Mouse (Mus musculus) gonadal fat pad, adult 2 months (tissue): ENCODE data around the gene Phox2a. TPM values are rescaled to one million over a fixed set of nuclear protein-coding genes. Genes with fewer than 3 reads are reported as not detected.

Experiments
- DNase-seq: peaks from one replicate; pipeline ENCODE4 v3.0.0-alpha.2; 2012; ENCODE audit warnings: low read depth
- polyA plus RNA-seq: library from polyadenylated mRNA; depleted of rRNA; stranded (reverse); fragments of >200 nt; gene quantifications from 2 replicates; pipeline ENCODE4 v1.2.3, GENCODE M21; 2012

The Phox2a gene
- polyA plus RNA-seq, 1 experiment = not detected

DNA sequence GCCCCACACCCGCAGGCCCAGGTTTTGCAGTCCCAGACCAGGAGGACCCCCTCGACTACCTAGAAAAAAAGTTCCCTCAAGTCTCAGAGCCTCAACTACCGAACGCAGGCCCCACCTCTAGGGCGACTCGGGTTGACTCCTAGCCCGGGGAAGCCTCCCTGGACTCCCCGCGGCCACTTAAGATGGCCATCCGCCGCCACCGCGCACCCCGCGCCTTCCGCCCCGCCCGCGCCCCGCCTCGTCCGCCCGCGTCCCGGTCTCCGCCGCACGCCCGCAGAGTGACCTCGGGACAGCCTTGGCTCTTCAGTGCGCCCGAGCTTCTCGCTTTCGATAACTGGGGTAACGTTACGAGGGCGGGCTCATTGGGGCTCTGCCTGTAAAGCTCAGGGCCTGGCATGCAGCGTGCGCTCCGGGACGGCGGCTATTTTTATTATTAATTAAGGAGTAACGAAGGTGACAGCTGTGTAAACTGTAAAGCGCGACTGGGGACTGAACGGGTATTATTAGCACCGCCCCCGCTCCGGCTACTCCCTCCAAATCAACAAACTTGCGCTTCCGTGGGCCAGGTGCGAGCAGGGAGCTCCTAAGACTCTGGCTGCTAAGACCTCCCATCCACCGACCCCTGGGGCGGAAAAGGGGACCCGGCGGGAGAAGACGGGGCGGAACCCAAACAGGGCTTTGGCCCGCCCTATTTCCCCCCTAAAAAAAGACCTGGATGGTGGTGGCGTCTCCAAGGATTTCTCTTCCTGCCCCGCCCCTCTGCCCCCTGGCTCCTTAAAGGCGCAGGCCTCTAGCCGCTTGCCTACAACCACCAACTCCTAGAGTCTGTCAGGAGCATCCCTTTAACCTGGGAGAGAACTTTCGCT is 19.7 kb downstream of the Phox2a start, which contains the start of gene Inppl1:
TSS of gene Inppl1 (minus strand) at position 624 of the 866 bp plus-strand sequence.
- peak; percentile 42 for DNase-seq

DNA sequence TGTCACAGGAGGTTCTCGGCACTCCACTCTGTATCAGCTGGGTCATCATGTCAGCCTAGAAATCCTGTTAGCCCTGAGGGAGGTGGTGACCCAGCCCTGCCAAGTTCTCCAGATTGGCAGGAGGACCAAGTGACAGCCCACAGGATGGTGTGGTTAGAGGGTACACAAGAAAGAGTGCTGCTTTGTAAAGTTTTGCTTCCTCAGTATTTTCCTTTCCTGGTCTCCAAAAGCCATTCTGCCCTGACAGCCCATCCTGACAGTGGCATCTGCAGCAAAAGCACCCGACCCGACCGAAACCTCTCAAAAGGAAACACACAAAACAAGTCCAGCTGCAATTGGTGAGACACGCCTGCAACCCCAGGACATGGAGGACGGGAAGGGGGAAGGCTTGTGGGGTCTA is 26.1 kb downstream of the Phox2a start:
- DNase-seq = no peak

DNA sequence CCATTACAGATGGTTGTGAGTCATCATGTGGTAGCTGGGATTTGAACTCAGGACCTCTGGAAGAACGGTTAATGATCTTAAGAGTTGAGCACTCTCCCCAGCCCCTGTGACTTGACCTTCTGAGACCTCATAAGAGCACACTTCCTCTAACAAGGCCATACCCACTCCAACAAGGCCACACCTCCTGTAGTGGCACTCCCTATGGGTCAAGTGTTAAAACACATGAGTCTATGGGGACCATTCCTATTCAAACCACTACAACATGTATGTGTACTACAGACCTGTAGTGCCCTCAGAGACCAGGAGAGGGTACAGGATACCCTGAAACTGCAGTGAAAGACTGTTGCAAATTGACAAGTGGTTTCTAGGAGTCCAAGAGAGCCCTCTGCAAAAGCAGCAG is 29.8 kb downstream of the Phox2a start:
- DNase-seq = no peak

DNA sequence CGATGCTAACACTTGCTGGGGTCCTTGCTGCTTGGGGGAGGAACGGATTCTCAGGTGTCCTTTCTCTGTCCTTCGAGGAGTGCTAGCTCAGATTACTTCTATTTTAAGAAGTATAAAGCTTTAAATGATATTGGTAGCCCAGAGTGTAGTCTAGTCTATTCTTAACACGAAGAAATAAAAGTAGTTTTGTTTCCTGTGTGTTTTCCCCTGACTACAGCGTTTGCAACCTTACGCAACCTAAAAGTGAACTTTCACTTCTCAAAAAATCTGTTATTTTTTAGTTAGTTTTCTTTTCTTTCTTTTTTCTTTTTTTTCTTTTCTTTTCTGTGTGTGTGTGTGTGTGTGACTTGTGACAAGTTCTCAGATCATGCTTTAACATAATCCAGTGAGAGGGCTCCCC is 33.6 kb downstream of the Phox2a start:
- no peak for DNase-seq

DNA sequence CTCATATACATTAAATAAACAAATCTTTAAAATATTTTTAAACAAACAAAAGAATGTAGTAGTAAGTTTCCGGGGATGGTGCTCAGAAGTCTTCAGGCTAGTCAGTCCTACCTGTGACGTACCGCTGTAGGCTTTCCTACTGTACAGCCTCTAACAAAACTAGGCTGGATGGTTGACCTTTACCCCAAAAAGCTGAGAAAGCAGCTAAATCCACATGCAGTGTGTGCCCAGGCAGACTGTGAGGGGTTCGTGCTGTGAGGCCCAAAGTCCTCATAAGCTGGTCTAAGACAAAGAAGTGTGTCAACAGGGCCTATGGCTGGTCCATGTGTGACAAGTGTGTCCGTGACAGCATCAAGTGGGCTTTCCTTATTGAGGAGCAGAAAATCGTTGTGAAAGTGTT is 34.7 kb downstream of the Phox2a start:
- no peak for DNase-seq

DNA sequence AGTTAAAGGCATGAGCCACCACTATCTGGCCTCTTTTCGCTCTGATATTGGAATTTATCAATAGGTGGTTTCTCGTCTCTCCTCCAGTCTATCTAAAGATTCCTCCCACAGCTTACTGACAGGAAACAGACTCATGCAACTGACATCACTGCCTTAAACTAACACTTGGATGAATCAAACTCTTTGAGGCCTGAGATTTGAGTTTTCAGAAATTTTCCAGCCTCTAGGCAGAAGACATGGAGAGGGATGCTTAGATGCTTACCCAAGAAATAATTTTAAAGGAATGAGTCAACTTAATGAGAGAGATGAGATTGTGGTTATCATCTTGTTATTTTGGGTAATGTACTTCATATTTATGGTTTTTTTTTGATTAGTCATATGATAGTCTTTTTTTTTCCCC is 35.7 kb downstream of the Phox2a start:
- DNase-seq = no peak

DNA sequence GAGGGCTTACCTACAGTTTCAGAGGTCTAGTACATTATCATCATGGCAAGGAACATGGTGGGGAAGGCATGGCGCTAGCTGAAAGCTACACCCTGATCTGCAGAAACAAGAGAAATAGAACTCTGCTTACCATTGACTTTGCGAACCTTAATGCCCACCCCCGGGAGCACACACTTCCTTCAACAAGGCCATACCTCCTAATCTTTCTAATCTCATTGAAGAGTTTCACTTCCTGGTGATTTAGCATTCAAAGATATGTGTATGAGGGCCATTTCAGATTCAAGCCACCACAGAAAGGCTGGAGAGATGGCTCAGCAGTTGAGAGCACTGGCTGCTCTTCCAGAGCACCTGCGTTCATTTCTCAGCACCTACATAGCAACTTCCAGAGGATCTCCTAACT is 39.0 kb downstream of the Phox2a start, which contains the start of gene Folr2:
TSS of gene Folr2 (minus strand) at position 101 of the 400 bp plus-strand sequence.
- DNase-seq = no peak

DNA sequence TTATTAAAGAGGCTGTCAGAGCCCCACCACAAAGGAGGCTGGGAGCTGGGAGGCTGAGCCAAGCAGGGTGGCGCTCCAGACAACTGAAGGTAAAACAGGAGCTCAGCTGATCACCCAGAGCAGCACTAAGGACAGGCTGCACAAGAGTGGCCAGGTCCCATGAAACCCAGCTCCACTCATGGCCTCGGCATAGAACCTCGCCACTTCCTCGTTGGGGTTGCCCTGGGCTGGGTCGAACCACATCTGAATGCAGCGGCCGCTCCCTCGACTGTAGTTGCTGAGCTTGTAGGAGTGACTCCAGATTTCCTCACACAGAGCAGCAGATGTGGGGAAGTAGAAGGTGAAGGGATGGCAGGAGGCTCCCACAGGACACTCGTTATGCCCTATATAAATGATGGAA is 40.2 kb downstream of the Phox2a start:
- no peak for DNase-seq

DNA sequence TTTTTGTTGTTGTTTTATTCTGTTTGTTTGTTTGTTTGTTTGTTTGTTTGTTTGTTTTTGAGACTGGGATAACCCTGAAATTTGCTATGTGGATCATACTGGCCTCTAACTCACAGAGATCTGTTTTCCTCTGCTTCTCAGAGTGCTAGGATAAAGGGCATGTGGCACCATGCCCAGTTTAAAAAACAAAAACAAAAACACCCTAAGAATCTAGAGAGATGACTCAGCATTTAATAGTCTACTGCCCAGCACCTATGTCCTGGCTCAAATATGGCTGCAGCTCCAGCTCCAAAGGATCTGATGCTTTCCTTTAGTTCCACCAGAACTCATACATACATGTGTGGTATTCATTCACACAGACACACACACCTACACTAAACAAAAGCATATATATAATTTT is 42.9 kb downstream of the Phox2a start:
- no peak for DNase-seq

DNA sequence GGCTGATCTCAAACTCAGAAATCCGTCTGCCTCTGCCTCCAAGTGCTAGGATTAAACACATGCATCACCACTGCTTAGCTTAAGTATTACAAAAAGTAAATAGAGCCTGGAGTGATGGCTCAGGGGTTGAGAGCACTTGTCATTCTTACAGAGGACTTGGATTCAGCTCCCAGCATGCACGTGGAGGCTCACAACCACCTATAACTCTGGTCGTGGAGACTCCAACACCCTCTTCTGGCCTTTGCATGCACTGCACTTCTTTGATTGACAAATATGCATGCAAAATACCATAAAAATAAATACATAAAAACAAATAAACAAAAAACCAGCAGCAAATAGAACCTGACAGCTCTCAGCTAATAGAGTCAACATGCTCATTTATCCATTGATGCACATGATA is 44.2 kb downstream of the Phox2a start:
- DNase-seq = no peak

DNA sequence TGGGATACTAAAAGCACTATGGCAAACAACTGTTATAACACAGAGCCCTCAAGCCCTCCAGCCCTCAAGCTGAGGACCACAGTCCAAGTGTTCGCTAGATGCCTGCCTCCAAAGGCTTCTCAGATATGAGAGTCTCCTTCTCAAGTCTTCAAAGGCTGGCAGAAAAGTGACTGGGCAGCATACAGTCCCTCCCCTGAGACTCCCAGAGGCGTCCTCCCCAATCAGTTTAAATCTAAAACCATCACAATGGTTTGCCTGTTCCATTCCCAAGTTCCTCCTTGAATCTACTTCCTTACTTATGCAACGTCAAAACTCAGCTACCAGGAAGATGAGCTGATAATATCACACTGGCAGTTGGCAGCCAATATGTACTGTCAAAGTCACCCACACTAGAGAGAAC is 45.3 kb downstream of the Phox2a start, which contains the start of gene Anapc15:
TSS of gene Anapc15 (plus strand) at position 301 of the 400 bp plus-strand sequence.
- DNase-seq = no peak

DNA sequence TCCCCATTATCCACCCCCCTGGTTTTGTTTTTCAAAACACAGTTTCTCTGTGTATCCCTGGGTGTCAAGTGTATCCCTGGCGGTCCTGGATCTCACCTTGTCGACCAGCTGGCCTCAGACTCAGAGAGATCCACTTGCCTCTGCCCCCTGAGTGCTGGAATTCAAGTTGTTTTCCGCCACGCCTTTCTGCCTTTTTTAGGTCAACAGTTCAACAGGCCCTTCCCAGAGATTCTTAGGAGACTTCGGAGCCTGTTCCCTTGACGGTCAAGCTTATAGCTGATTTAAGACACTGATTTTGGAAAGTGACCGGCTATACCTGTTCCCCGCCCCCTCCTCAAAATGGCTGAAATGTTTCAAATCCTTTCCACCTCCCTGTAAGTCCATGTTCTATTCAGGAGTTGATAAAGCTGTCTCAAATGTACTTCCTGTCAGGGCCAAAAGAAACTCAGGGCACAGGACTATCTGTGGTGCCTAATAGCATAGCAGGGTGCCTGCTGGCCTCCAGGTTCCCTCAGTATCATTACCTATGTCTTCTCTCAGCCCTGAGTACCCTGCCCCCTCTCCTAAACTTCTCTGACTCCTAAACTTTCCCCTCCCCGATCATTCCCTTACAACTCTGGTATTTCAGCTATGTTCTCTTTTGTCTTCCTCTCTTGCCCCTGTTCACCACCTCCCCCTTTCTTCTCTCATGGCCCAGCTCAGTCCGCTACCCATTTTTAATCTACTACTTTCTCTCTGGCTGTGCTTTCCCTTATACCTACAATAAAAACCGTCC is 48.6 kb downstream of the Phox2a start:
- no peak for DNase-seq

DNA sequence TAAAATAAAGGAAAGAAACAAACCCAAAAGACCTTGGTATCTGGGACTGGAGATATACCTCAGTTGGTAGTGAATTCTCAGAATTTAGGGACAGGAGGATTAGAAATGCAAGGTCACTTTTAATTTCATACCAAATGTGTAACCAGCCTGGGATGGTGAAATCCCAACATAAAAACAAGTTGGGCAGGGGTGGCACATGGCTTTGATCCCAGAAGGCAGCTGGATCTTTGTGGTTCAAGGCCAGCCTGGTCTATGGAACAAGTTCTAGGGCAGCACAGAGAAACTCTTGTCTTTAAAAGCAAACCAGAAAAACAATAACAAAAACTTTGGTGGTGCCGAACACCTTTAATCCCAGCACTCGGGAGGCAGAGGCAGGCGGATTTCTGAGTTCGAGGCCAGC is 49.4 kb downstream of the Phox2a start:
- no peak for DNase-seq

DNA sequence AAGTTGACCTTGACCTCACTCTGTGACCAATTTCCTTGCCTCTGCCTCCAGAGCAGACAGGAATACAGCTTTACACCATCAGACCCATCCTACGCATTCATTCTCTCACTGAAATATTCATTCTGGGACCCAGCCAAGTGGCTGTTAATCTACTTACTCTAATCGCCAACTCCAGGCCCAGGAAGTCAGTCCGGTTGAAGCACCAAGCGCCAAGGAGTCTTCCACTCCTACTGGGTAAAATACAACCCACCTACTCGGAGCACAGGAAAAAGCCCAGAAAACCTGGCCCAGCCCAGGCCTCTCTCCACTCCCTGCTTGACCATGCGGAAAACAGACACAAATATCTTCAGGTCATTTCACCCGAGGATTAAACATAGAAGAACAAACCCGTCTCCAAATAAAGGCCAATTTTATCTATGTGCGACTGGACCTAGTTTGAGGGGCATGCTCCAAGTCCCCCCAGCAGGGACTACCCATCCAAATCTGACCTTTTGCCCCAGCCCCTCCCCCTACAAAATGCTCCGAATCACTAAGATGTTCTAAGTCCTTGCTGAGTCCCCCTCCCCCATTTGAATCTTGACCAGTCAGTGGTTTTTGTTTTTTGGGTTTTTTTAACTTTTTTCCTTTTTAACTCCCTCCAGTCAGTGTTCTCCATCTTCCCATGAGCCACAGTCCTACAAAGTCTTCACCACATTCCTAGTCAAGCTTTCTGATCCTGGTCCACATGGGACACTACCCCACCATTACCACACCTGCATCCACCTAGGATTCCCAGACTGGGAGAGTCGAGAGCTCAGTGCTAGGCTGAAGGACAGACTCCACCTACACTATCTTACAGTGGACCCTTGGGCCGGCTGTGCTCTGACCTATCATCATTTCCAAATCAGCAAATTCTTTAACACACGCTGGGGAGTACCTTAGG is 50.4 kb downstream of the Phox2a start:
- peak; percentile 85 for DNase-seq

DNA sequence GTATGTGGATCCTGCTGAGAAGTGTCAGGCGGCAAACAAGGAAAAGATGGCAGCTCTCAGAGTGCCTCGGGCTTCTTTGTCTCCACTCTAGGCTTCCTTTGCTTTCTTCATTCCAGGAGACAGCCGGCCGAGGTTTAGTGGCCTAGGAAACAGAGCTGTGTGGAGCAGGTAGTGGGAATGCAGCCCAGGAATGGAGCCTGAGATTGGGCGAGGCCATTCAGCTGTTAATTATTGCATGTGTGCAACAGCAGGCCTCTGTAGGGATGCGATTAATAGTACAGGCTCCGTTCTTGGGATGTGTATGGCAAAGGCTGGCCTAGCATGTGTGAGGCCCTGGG is 51.0 kb downstream of the Phox2a start:
- DNase-seq = no peak

DNA sequence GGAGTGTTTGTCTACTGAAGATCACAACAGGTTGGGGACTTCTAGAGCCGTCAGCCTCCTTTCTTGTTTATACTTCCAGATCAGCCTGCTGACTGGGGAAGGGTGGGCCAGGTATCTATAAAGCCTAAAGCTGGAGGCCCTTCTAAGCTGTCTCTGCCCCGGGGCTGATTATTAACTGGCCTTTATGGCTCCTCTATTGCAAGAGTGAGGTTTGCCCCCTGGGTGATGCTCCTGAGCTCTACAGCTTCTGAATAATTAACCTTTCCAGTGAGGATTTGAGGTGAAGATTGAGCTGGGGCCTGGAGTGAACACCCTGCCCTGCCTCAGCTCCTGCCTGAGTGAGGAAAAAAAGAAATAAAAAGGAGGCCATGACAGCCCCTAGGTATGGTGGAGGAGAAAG is 52.5 kb downstream of the Phox2a start, which contains the start of gene Folr1:
TSS of gene Folr1 (minus strand) at position 160 of the 400 bp plus-strand sequence.
- no peak for DNase-seq

DNA sequence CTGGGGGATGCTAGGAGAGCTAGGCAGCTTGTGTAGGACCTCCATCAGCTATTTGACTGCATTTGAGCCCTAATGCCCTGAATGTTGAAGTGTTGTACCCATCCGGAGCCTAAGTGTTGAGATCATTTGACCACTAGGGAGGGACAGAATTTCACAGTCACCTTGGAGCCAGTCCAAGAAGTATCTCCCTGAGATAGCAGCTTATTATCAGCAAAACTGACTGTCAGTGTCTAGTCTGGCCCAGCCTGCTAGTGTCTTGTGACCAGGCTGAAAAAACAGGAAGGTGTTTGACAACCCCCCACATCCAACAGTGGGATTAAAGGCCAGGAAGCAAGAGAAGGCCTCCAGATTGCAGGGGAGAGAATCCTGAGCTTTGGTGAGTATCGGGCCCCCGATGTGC is 53.2 kb downstream of the Phox2a start:
- DNase-seq = no peak
